Mouse (Mus musculus): ENCODE results near the gene Ap1s3.

GRCm38 (mm10) chr1:79671196-79671542 is 603 bp downstream of the Ap1s3 start:
- TF ChIP-seq CTCF (conservative IDR thresholded peaks at IDR 0.05; ENCODE audit: low read length) (no peak), NANOG (IDR thresholded peaks at IDR 0.05; ENCODE audit: borderline replicate concordance, low read length) (no peak)

Data from E14TG2a.4 (cell line).